Mouse (Mus musculus): ENCODE results near the gene Macrod1. TPM values are rescaled to one million over a fixed set of nuclear protein-coding genes. Genes with fewer than 3 reads are reported as not detected.

The Macrod1 gene
- polyA plus RNA-seq, 1 experiment from 2014 or later = 14.0 TPM

DNA sequence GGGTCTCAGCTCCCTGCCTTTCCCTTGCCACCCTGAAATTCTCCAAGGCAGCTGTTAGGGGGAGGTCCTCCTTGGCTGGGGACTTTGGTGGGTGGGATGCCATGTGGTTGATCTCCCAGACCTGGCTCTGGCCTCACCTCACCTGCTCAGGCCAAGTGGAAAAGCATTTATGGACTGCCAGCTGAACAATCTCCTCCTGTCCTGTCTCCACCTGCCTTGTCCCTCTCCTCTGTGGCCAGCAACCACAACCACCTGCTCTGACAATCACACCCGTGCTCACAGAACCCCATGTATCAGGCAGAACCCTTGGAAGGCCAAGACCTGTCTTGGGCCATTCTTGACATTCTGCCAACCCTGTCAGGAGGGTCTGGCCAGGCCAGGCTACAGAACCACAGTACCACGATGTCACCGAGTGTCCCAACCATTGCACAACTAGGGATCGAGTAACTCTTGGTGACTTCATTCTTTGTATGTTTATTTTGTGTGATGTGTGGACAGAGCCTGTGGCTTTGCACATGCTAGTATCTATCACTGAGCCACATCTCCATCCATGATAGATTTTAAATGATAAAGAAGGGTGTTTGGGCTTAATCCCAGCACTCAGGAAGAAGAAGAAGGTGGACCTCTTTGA lies 69.0 kb downstream of the Macrod1 start:
- peaks cover 21% of the 10 kb centered on the region for H3K4me1 ChIP-seq (ENCODE audit: control insufficient read depth, insufficient read depth, low read length)
- ATAC-seq (ENCODE audit: insufficient read depth, low FRiP score) = no peak
- no peak overlapping the region for H3K4me2 ChIP-seq (ENCODE audit: low read depth, low read length)
- no peaks in the 10 kb centered on the region for H3K9me3 ChIP-seq (replicated peaks; ENCODE audit: control insufficient read depth, low read length)
- no peaks in the 10 kb centered on the region for H3K27me3 ChIP-seq (ENCODE audit: control insufficient read depth, insufficient read depth, low read length)
- no peaks in the 10 kb centered on the region for H3K36me3 ChIP-seq (ENCODE audit: control insufficient read depth, insufficient read depth, low read length)
- H3K9ac ChIP-seq (ENCODE audit: low read length) = no peak overlapping the region
- 75% methylated on average over 4 of the region's 4 CpGs for WGBS
- no peak overlapping the region for H3K4me3 ChIP-seq (replicated peaks; ENCODE audit: low read length)
- no peak overlapping the region for H3K27ac ChIP-seq (ENCODE audit: low read length)

DNA sequence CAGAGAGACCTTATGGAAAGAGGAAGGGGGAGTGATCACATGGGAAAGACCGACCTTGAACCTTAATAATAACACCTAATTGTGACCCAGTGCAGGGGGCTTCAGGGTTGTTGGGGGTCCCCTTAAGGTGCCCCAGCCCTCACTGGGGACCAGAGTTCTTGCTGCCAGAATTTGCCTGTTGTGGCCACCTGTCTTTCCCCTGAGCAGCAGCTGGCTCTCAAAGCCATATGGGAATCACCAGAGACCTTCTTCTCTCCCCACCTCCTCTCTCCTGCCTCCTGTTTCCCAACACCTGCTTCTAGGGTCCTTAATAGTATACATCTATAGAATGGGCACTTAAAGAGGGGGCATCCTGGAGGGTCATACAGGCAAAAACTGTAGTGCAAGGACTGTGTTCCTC lies 69.6 kb downstream of the Macrod1 start:
- ATAC-seq (ENCODE audit: insufficient read depth, low FRiP score) = no peak
- no peak overlapping the region for H3K9ac ChIP-seq (ENCODE audit: low read length)
- H3K36me3 ChIP-seq (ENCODE audit: control insufficient read depth, insufficient read depth, low read length) = no peaks in the 10 kb centered on the region
- no peaks in the 10 kb centered on the region for H3K27me3 ChIP-seq (ENCODE audit: control insufficient read depth, insufficient read depth, low read length)
- H3K4me2 ChIP-seq (ENCODE audit: low read depth, low read length) = no peak overlapping the region
- 72% methylated on average over 1 of the region's 1 CpGs for WGBS
- peaks cover 16% of the 10 kb centered on the region for H3K4me1 ChIP-seq (ENCODE audit: control insufficient read depth, insufficient read depth, low read length)
- H3K9me3 ChIP-seq (replicated peaks; ENCODE audit: control insufficient read depth, low read length) = no peaks in the 10 kb centered on the region
- H3K27ac ChIP-seq (ENCODE audit: low read length) = no peak overlapping the region
- no peak overlapping the region for H3K4me3 ChIP-seq (replicated peaks; ENCODE audit: low read length)

DNA sequence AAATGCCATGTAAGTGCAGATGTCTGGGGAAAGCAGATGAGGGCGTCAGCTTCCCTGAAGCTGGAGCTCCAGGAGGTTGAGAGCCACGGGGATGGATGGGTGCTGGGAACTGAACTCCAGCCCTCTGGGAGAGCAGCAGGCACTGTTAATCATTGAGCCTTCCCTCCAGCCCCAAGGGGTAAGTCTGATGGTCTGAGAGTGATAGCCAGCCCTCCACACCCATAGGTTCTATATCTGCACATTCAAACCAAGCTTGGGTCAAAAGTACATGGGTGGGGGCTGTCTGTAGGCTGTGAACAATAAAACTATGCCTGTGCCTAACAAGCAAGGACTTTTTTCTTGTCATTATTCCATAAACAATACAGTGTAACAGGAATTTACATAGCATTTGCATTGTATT lies 70.3 kb downstream of the Macrod1 start:
- Histone ChIP-seq H3K9me3 (replicated peaks; ENCODE audit: control insufficient read depth, low read length) (no peaks in the 10 kb centered on the region), H3K36me3 (ENCODE audit: control insufficient read depth, insufficient read depth, low read length) (no peaks in the 10 kb centered on the region), H3K4me2 (ENCODE audit: low read depth, low read length) (no peak overlapping the region), H3K4me3 (replicated peaks; ENCODE audit: low read length) (no peak overlapping the region), H3K27ac (ENCODE audit: low read length) (no peak overlapping the region), H3K27me3 (ENCODE audit: control insufficient read depth, insufficient read depth, low read length) (no peaks in the 10 kb centered on the region), H3K4me1 (ENCODE audit: control insufficient read depth, insufficient read depth, low read length) (peaks cover 10% of the 10 kb centered on the region), H3K9ac (ENCODE audit: low read length) (no peak overlapping the region)
- ATAC-seq (ENCODE audit: insufficient read depth, low FRiP score) = no peak
- 63% methylated on average over 2 of the region's 2 CpGs for WGBS

DNA sequence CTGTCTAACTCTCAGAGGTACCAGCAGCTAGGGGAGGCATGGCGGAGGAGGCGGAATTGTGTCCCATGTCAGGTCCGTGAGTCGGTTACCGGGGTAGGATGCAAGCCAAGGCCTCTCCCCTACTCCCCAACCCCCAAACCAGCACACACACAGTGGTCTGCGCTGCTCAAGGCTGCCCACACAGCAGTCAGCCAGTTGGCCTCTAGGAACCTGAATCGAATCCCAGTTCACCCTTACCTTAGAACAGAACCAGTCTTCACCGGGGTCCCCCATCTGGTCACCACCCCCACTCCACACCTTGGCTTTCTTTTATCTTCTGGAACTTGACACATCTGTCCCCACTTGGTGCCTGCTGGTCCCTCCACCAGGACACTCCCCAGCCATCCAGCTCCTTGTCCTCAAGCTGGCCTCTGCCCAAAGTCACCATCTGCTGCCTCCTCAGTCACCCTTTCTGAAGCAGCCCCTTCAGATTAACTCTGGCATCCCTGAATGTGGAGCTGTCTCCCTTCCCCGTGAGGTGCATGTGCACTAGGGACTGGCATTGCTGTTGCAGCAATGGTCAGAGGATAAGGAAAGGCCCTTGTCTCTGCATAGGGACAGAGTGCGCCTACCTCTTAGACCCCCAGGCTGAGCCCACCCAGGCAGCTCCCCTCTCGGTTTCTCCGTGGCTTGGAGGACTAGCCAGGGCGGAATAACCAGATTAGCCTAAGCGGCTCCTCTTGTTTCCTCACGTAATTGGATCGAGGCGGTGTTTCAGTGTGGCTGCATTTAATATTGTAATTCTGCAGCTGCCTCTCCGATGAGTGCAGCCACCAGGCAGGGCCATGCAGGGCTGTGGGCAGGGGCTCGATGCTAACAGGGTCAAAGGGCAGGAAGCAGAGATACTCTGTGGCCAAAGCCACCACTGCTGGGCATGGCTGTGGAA lies 72.2 kb downstream of the Macrod1 start:
- H3K9ac ChIP-seq (ENCODE audit: low read length) = no peak overlapping the region
- peaks cover under 1% of the 10 kb centered on the region; the same call in 1 of the 2 replicates for H3K4me1 ChIP-seq (ENCODE audit: control insufficient read depth, insufficient read depth, low read length)
- H3K36me3 ChIP-seq (ENCODE audit: control insufficient read depth, insufficient read depth, low read length) = no peaks in the 10 kb centered on the region
- ATAC-seq (ENCODE audit: insufficient read depth, low FRiP score) = no peak
- H3K4me3 ChIP-seq (replicated peaks; ENCODE audit: low read length) = no peak overlapping the region
- no peaks in the 10 kb centered on the region for H3K9me3 ChIP-seq (replicated peaks; ENCODE audit: control insufficient read depth, low read length)
- H3K27ac ChIP-seq (ENCODE audit: low read length) = no peak overlapping the region
- H3K4me2 ChIP-seq (ENCODE audit: low read depth, low read length) = no peak overlapping the region
- H3K27me3 ChIP-seq (ENCODE audit: control insufficient read depth, insufficient read depth, low read length) = no peaks in the 10 kb centered on the region
- 71% methylated on average over 19 of the region's 19 CpGs for WGBS

DNA sequence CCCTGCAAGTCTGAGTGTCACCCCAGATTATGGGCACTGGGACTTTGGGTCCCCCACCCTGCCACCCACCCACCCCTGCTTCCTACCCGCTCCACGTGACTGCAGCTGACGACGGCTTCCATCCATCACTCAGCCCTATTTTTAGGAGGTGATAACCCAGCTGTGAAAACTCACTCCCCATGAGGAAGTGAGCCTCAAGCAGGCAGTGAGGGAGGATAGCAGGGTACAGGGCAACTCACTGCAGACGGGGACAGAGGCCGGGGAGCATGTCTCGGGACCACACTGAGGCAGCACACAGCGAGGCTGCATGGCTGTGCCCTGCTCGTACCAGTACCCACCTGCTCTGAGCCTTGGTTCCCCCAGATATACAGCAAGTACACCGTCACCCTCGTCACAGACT lies 73.7 kb downstream of the Macrod1 start:
- peaks cover 15% of the 10 kb centered on the region for H3K4me1 ChIP-seq (ENCODE audit: control insufficient read depth, insufficient read depth, low read length)
- no peak for ATAC-seq (ENCODE audit: insufficient read depth, low FRiP score)
- H3K27me3 ChIP-seq (ENCODE audit: control insufficient read depth, insufficient read depth, low read length) = no peaks in the 10 kb centered on the region
- no peak overlapping the region for H3K27ac ChIP-seq (ENCODE audit: low read length)
- no peaks in the 10 kb centered on the region for H3K9me3 ChIP-seq (replicated peaks; ENCODE audit: control insufficient read depth, low read length)
- 49% methylated on average over 11 of the region's 11 CpGs for WGBS
- no peaks in the 10 kb centered on the region for H3K36me3 ChIP-seq (ENCODE audit: control insufficient read depth, insufficient read depth, low read length)
- H3K4me3 ChIP-seq (replicated peaks; ENCODE audit: low read length) = no peak overlapping the region
- no peak overlapping the region for H3K4me2 ChIP-seq (ENCODE audit: low read depth, low read length)
- H3K9ac ChIP-seq (ENCODE audit: low read length) = no peak overlapping the region

DNA sequence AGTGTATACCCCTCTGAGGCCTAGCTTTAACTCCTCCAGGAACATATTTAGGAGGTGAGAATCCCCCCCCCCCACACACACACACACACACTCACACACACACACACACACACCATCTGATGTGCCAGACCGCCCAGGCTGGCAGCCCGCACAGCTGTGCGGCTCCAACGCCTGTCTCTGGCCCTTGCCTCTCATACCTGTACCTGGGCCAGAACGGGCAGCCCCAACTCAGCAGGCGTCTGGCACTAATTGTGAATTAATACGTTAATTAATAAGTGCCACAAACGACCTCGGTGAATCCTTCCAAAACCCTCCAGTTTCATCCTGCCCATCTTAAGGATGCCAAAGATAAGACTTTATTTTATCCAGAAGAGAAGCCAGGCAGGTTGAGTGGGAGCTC lies 76.8 kb downstream of the Macrod1 start:
- Histone ChIP-seq H3K27me3 (ENCODE audit: control insufficient read depth, insufficient read depth, low read length) (no peaks in the 10 kb centered on the region), H3K27ac (ENCODE audit: low read length) (no peak overlapping the region), H3K4me3 (replicated peaks; ENCODE audit: low read length) (no peak overlapping the region), H3K9me3 (replicated peaks; ENCODE audit: control insufficient read depth, low read length) (no peaks in the 10 kb centered on the region), H3K4me2 (ENCODE audit: low read depth, low read length) (no peak overlapping the region), H3K4me1 (ENCODE audit: control insufficient read depth, insufficient read depth, low read length) (peaks cover 30% of the 10 kb centered on the region), H3K36me3 (ENCODE audit: control insufficient read depth, insufficient read depth, low read length) (no peaks in the 10 kb centered on the region), H3K9ac (ENCODE audit: low read length) (no peak overlapping the region)
- ATAC-seq (ENCODE audit: insufficient read depth, low FRiP score) = no peak
- 82% methylated on average over 9 of the region's 9 CpGs for WGBS

DNA sequence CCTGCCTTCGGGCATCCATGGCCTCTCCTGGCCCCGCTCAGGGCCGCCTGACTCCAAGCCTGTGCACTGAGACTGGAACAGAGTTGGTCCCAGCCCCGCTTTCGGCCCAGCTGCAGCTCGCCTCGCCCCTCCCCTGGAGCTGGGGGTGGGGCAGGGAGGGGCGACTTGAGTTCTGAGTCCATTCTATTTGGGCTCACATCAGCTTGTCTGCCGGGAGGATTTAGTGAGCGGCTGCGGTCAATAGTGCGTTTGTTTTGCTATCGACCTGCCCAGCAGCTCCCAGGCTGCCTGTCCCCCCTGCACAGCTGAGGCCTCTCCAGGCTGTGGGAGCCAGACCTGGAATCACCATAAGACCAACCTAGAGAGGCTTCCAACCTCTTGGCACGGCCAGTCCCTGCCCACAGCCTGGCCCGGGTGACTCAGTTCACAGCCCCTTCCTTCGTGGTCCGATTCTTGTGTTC lies 78.1 kb downstream of the Macrod1 start:
- H3K4me3 ChIP-seq (replicated peaks; ENCODE audit: low read length) = no peak overlapping the region
- peak; percentile 59; the same call in 1 of the 2 replicates for ATAC-seq (ENCODE audit: insufficient read depth, low FRiP score)
- 16% methylated on average over 17 of the region's 17 CpGs for WGBS
- H3K27me3 ChIP-seq (ENCODE audit: control insufficient read depth, insufficient read depth, low read length) = no peaks in the 10 kb centered on the region
- peak overlapping the region; percentile 79 for H3K27ac ChIP-seq (ENCODE audit: low read length)
- peaks cover 30% of the 10 kb centered on the region for H3K4me1 ChIP-seq (ENCODE audit: control insufficient read depth, insufficient read depth, low read length)
- H3K9ac ChIP-seq (ENCODE audit: low read length) = peak overlapping the region; percentile 27; the same call in 1 of the 2 replicates
- no peak overlapping the region for H3K4me2 ChIP-seq (ENCODE audit: low read depth, low read length)
- H3K36me3 ChIP-seq (ENCODE audit: control insufficient read depth, insufficient read depth, low read length) = no peaks in the 10 kb centered on the region
- no peaks in the 10 kb centered on the region for H3K9me3 ChIP-seq (replicated peaks; ENCODE audit: control insufficient read depth, low read length)

DNA sequence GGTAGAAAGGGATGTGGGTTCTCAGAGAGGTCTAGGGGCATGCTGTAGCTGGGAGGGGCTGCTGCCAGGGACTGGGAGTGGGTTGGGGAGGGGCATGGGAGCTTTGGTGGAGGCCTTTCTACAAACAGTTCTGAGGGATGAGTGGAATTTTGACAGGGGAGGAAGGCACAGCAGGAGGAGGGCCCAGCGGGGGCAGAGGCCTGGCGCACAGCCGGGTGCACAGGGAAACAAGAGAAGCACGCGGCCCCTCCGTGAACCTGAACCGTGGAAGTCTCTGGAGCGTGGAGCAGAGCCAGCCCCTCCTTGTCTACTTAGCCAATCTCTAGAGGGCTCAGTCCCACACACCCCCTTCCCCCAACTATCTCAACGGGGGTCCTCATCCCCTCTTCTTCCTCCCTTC lies 78.9 kb downstream of the Macrod1 start:
- Histone ChIP-seq H3K27me3 (ENCODE audit: control insufficient read depth, insufficient read depth, low read length) (no peaks in the 10 kb centered on the region), H3K4me2 (ENCODE audit: low read depth, low read length) (no peak overlapping the region), H3K4me1 (ENCODE audit: control insufficient read depth, insufficient read depth, low read length) (peaks cover 30% of the 10 kb centered on the region), H3K27ac (ENCODE audit: low read length) (peak overlapping the region; percentile 79), H3K9ac (ENCODE audit: low read length) (0 out of 2 replicates have a peak overlapping the region, but pooled peaks have one; percentile 51), H3K36me3 (ENCODE audit: control insufficient read depth, insufficient read depth, low read length) (no peaks in the 10 kb centered on the region), H3K4me3 (replicated peaks; ENCODE audit: low read length) (no peak overlapping the region), H3K9me3 (replicated peaks; ENCODE audit: control insufficient read depth, low read length) (no peaks in the 10 kb centered on the region)
- WGBS = 10% methylated on average over 8 of the region's 9 CpGs
- peak; percentile 61; the same call in 1 of the 2 replicates for ATAC-seq (ENCODE audit: insufficient read depth, low FRiP score)

DNA sequence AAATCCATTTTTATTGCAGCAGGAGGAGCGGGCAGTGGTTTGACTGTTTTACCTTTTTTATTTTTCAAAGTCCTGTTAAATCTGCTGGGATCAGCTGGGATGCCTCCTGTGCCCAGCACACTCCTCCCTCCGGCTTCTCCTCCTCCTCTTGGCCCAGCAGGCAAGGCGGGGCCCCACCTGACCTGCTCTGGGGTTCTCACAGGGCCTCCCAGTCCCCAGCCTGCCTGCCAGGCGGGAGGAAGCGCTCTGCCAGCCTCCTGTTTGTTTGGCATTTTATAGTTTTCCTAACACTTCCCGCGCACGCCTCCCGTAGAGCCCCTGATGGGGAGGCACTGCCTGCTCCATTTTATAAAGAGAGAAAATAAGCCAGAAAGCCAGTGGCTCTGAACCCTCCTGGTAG lies 79.4 kb downstream of the Macrod1 start:
- 21% methylated on average over 9 of the region's 9 CpGs for WGBS
- H3K4me3 ChIP-seq (replicated peaks; ENCODE audit: low read length) = no peak overlapping the region
- peak overlapping the region; percentile 79 for H3K27ac ChIP-seq (ENCODE audit: low read length)
- peak overlapping the region; percentile 51 for H3K9ac ChIP-seq (ENCODE audit: low read length)
- ATAC-seq (ENCODE audit: insufficient read depth, low FRiP score) = peak; percentile 61; the same call in 1 of the 2 replicates
- H3K4me2 ChIP-seq (ENCODE audit: low read depth, low read length) = peak overlapping the region; percentile 13; the same call in 1 of the 2 replicates
- H3K9me3 ChIP-seq (replicated peaks; ENCODE audit: control insufficient read depth, low read length) = no peaks in the 10 kb centered on the region
- H3K4me1 ChIP-seq (ENCODE audit: control insufficient read depth, insufficient read depth, low read length) = peaks cover 34% of the 10 kb centered on the region
- H3K27me3 ChIP-seq (ENCODE audit: control insufficient read depth, insufficient read depth, low read length) = no peaks in the 10 kb centered on the region
- no peaks in the 10 kb centered on the region for H3K36me3 ChIP-seq (ENCODE audit: control insufficient read depth, insufficient read depth, low read length)
